Mouse (Mus musculus): ENCODE measurements at regions not wholly inside any gene's neighbourhood (a gene's known extent, or its start where the extent isn't known, plus 50 kb on each side); places are given as distances from the start of the nearest gene placed in this dataset.
A peak's percentile ranks its signal among the peaks of the same experiment; 100 is the strongest.
"Not testable (repeated sequence)": the region's sequence is repeated elsewhere in the genome, so short reads cannot be mapped to it uniquely, and the experiment has no call there.

GRCm38 (mm10) chr8:113466683-113467082 lies 168.7 kb upstream of the Mon1b start:
- no peak for DNase-seq (ENCODE audit: low spot score in 2 of 2)

GRCm38 (mm10) chr8:113489436-113490107 lies 145.8 kb upstream of the Mon1b start:
- DNase-seq (ENCODE audit: low spot score in 2 of 2) = no peak

GRCm38 (mm10) chr8:113490891-113491290 lies 144.5 kb upstream of the Mon1b start:
- DNase-seq (ENCODE audit: low spot score in 2 of 2) = no peak

- peak in 1 of 2 experiments; percentile 3 for DNase-seq (ENCODE audit: low spot score in 2 of 2)
Observed at GRCm38 (mm10) chr8:113496896-113497295, 138.5 kb upstream of the Mon1b start.

- no peak for DNase-seq (ENCODE audit: low spot score in 2 of 2)
Observed at GRCm38 (mm10) chr8:113502671-113503070, 132.7 kb upstream of the Mon1b start.

- DNase-seq (ENCODE audit: low spot score in 2 of 2) = no peak
Observed at GRCm38 (mm10) chr8:113512856-113513255, 122.5 kb upstream of the Mon1b start.

GRCm38 (mm10) chr8:113513886-113514730 lies 121.3 kb upstream of the Mon1b start:
- no peak for DNase-seq (ENCODE audit: low spot score in 2 of 2)

GRCm38 (mm10) chr8:113514731-113515375 lies 120.5 kb upstream of the Mon1b start:
- DNase-seq (ENCODE audit: low spot score in 2 of 2) = not testable (repeated sequence)

GRCm38 (mm10) chr8:113516176-113516575 lies 119.2 kb upstream of the Mon1b start:
- DNase-seq (ENCODE audit: low spot score in 2 of 2) = no peak

- DNase-seq (ENCODE audit: low spot score in 2 of 2) = no peak
Observed at GRCm38 (mm10) chr8:113517912-113518311, 117.5 kb upstream of the Mon1b start.

GRCm38 (mm10) chr8:113523561-113523960 lies 111.8 kb upstream of the Mon1b start:
- no peak for DNase-seq (ENCODE audit: low spot score in 2 of 2)

- DNase-seq (ENCODE audit: low spot score in 2 of 2) = no peak
Observed at GRCm38 (mm10) chr8:113531116-113531665, 104.2 kb upstream of the Mon1b start.

- no peak for DNase-seq (ENCODE audit: low spot score in 2 of 2)
Observed at GRCm38 (mm10) chr8:113532881-113533280, 102.5 kb upstream of the Mon1b start.

GRCm38 (mm10) chr8:113541437-113541836 lies 94.0 kb upstream of the Mon1b start:
- no peak for DNase-seq (ENCODE audit: low spot score in 2 of 2)

- DNase-seq (ENCODE audit: low spot score in 2 of 2) = no peak
Observed at GRCm38 (mm10) chr8:113542082-113542481, 93.3 kb upstream of the Mon1b start.

- DNase-seq (ENCODE audit: low spot score in 2 of 2) = no peak
Observed at GRCm38 (mm10) chr8:113542713-113543112, 92.7 kb upstream of the Mon1b start.

- DNase-seq (ENCODE audit: low spot score in 2 of 2) = no peak
Observed at GRCm38 (mm10) chr8:113549200-113549599, 86.2 kb upstream of the Mon1b start.

- DNase-seq (ENCODE audit: low spot score in 2 of 2) = no peak
Observed at GRCm38 (mm10) chr8:113551454-113552273, 83.7 kb upstream of the Mon1b start.

- DNase-seq (ENCODE audit: low spot score in 2 of 2) = peak in 1 of 2 experiments; percentile 13
Observed at GRCm38 (mm10) chr8:113552826-113553225, 82.6 kb upstream of the Mon1b start.

GRCm38 (mm10) chr8:113554700-113555455 lies 80.5 kb upstream of the Mon1b start:
- no peak for DNase-seq (ENCODE audit: low spot score in 2 of 2)

- DNase-seq (ENCODE audit: low spot score in 2 of 2) = no peak
Observed at GRCm38 (mm10) chr8:113556994-113557393, 78.4 kb upstream of the Mon1b start.
